Mouse (Mus musculus) ovary, postnatal 36 days (tissue): Measurements from ENCODE around the gene Trim34a.
A peak's percentile ranks its signal among the peaks of the same experiment; 100 is the strongest.
"Not testable (repeated sequence)": the region's sequence is repeated elsewhere in the genome, so short reads cannot be mapped to it uniquely, and the experiment has no call there.

Source experiments
- DNase-seq: peaks from one replicate; pipeline ENCODE4 v3.0.0; 2022; ENCODE audit warnings: low spot score, mixed read lengths

Trim34a gene

DNA sequence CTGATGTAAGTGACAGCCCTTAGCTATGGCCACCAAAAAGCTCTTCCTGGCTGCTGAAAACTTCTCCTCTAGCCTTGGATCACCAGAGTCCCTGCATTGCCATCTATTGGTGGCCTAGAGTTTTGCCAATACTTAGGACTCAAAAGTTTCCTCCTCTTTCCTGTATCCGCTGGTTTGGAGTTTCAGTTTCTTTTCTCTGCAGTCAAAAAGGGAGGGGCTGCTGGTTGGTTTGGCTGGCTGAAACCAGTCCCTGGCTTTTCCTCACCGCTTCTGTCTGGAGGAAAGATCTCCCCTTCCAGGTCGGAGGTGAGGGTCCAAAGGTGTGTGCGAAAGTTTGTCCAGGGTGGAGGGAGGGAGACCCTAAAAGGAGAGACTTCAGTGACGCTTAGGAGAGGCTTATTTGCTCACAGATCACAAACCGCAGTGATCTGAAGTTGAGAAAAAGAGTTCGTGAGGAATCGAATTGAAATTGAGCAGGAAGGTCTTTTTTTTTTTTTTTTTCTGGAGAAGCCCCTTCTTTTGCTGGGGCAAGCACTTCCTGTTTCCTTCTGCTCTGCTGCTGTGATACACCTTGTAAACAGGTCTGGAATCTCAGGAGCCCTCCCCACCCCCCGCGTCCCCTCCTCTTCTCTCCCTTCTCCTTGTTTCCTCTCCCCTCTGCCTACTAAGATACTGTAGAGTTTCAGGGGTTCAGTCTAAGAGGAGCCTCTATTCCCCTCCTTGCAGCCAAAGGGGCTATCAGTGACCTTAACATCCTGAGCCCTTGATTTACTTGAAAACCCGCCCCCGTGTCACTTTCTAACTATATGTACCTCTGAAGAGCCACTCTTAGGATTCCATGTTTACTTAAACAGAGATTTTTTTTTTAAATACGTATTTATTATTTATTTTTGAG is at the start of gene Trim34a:
TSS of gene Trim34a (plus strand) at position 171 of the 895 bp plus-strand sequence.
- peak; percentile 36 for DNase-seq

DNA sequence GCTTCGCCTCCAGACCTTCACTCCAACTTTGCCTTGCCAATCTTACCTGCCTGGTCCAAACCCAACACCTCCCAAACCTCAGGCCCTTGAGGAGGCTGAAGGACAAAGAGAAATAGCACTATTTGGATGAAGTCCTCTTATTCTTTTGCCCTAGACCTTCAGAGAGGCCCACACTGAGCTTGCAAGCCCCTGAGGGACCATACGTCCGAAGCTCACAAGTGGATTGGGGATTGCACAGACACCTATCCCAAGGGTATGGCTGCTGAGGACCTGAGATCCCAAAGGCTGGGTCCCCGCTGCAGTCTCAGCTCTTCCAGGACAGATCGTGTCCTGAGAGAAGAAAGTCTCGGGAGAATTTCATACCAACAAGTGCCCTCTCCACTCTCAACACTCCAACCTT is 48.4 kb upstream of the Trim34a start, which contains the start of gene Olfr649:
TSS of gene Olfr649 (minus strand) at position 101 of the 400 bp plus-strand sequence.
- no peak for DNase-seq

DNA sequence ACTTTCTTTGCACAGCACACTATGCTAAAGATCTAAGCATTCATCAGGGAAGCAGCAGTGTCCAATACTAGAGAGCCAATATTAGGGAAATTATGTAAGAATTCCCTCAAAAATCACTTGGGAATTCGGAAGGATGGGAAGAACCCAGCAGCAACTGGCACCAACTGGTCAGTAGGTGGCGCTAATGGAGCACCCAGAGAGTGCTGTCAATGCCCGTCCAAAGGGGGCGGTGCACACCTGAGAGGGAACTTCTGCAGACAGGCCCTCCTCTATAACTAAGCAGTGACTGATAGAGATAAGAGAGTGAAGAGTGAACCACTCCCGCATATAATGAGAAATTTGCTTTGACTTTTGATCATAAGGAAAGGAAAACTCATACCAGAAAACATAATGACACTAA is 44.4 kb upstream of the Trim34a start:
- peak; percentile 62 for DNase-seq

DNA sequence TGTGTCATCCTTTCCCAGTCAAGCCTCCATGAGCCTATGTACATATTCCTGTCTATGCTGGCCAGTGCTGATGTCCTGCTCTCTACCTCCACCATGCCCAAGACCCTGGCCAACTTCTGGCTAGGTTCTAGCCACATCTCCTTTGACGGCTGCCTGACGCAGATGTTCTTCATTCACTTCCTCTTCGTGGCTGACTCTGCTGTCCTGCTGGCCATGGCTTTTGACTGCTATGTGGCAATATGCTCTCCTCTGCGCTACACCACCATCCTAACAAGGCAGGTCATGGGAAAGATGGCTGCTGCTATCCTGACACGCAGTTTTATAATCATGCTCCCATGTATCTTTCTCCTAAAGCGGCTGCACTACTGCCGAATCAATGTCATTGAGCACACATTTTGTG is 38.1 kb upstream of the Trim34a start:
- no peak for DNase-seq

DNA sequence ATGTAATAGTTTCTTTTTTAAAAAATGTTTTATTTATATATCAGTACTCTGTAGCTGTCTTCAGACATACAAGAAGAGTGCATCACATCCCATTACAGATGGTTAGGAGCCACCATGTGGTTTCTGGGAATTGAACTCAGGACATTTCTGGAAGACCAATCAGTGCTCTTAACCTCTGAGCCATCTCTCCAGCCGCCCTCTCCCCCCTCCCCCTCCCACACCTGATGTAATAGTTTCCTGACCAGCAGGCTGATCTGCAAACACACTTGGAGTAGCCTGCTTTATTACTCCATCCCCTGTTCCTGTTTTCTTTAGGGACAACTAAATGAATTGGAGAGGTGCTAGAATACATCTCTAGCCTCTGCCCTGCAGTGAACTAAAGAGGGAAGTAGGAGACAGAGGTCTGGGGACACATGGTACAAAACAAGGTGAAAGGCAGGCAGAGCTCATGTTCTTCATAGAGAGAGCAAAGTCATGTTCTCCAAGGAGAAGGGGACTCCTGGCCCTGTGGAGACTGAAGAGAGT is 28.2 kb upstream of the Trim34a start:
- DNase-seq: no peak

DNA sequence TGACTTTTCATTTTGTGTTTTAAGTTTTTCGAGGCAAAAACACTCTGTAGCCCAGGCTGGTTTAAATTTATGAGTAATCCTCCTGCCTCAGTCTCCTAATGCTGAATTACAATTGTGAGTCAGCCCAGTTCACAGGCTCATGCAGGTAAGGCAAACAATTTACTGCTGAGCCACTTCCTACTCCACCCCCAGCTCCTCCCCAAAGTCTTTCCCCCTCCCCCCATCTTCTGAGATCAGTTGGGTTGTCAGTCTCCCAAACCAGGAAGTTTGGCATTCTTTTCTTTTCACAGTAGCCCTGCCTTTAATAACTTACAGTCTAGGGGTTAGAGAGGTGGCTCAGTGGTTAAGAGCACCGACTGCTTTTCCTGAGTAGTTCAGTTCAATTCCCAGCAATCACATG is 26.4 kb upstream of the Trim34a start:
- no peak for DNase-seq

DNA sequence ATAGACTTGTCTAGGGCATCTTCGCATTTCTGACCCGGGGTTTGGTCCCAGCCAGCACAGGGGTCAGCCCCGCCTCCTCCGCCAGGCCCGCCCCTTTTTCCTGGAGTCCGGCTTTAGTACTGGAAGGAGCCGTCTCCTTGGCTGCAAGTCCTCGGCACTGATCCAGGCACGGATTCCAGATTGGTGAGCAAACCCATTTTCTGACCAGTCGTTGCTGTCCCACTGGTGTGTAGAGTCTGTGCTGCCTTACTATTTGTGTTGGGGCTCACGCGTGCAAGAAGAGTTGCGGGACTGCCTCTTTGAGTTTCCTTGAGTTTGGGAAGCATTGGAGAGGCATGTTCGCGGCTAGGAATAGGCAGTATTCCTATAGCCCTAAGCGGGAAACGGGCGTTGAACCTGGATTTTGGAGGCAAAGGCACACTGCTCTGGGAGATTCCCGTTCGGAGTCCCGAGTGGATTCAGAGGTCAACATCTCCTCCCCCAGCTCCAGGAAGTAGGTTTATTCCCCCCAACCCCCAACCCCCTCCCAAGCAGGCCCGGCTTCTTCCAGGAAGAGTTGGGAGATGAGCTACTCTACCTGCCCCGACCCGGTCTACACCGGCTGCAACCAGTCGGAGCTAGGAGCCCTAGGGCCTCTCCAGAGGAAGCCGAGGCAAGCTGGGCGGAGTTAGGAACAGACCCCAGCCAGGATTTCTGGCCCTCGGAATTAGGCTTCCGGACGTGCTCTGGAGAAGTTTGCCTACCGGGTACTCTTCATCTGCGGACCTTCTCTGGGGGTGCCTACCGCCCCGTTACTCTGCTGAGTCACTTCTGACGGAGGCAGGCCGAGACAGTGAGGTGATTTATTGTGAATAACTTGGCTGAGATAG is 25.3 kb upstream of the Trim34a start, which contains the start of gene Trim6:
TSS of gene Trim6 (plus strand) at position 93 of the 869 bp plus-strand sequence.
- peak; percentile 75 for DNase-seq

DNA sequence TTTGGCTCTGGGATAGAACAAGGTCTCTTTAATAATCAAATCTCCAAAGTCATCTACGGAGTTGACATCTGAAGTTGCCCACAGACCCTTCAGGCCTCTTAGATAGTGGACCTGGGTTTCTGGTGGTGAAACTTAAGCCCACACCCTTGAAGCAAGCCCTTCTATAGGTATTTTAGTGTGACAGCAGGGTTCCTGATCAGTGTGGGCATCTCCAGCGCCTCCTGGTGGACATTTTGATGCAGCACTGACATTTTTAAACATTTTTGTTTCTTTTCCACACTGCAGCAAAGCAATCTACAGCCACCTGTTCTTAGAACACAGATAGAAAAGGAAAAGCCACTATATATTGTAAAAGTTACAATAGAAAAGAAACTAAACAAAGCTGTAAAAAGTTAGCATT is 13.1 kb upstream of the Trim34a start:
- DNase-seq: no peak

DNA sequence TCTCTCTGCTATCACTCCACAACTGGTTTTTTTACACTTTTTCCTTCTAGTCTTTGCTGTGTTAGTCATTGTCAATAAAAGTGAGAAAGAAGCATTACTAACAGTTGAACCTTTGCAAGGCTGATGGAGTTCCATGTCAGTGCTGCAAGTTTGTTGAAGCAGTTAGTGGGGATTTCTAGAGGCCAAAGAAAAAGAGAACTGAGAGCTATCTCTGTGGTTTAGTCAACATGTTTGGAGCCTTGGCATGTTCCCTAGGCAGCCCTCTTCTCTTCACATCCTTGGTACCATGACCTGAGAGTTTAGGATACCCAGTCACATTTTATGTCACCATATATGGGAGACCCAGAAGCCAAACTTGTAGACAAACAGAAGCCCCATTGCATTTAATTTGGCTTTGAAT is 3.4 kb upstream of the Trim34a start:
- no peak for DNase-seq

DNA sequence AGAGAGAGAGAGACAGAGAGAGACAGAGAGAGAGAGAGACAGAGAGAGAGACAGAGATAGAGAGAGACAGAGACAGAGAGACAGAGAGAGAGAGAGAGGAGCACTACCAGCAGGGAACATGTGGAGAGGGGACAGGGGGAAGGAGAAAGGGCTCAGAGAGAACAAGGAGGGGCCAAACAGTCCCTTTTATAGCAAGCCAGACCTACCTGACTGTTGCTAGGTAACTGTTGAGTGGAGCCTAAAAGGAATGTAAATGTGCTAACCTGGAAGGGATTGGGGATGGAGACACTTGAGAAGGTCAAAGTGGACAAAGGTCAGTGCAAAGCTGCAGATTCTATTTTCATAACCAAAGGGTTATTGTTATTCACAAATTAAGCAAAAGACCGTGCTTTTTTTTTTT is 641 bp upstream of the Trim34a start:
- no peak for DNase-seq

DNA sequence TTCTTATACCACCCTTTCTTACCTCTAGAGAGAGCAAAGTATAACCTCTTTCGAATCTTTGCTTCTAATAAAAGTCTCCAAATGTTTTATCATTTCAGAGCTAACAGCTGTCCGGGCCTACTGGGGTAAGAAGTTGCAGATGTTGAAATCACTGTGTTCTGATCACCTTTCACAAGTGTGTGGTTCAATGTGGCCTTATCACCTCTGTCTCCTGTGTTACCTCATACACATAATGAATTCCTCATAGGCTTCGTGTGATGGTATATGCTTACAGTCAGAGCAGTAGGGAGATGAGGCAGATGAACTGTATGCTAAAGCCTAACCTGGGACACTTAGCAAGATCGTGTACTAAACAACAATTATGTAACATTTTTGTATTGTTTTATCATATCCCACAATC is 16.1 kb downstream of the Trim34a start:
- DNase-seq: not testable (repeated sequence)

DNA sequence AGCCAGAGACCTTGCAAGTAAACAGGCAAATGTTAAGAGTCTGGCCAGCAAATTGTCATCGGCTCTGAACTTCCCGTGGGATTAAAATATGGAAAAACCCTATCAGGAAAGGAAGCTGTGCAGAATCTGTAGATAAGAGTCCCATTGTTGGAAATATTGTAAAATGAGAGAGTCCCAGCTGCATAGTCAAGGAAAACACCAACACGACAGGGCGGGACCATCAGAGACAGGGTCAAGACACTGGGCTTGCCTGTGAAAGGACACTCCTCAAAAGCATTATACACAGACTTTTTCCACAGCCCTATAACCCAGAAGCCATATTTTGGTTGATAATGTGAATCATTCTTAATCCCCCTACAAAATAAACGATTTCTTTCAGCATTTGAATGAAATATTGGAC is 21.1 kb downstream of the Trim34a start:
- DNase-seq: not testable (repeated sequence)

DNA sequence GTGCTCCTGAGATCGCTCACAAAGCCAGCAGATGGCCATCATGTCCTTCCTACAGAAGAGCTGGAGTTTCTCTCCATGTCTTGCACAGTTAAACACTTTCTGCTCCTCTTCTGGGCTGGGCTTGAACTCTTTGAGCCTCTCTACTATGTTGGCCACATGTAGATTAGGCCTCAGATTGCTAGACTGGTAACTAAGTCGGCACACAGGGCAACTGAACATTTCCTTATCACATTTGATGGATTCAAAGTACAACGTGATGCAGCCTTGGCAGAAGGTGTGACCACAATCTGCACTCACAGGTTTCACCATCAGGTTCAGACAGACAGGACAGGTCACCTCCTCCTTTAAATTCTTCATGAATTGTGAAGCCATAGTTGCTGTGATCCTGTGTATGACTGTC is 35.1 kb downstream of the Trim34a start:
- not testable (repeated sequence) for DNase-seq

DNA sequence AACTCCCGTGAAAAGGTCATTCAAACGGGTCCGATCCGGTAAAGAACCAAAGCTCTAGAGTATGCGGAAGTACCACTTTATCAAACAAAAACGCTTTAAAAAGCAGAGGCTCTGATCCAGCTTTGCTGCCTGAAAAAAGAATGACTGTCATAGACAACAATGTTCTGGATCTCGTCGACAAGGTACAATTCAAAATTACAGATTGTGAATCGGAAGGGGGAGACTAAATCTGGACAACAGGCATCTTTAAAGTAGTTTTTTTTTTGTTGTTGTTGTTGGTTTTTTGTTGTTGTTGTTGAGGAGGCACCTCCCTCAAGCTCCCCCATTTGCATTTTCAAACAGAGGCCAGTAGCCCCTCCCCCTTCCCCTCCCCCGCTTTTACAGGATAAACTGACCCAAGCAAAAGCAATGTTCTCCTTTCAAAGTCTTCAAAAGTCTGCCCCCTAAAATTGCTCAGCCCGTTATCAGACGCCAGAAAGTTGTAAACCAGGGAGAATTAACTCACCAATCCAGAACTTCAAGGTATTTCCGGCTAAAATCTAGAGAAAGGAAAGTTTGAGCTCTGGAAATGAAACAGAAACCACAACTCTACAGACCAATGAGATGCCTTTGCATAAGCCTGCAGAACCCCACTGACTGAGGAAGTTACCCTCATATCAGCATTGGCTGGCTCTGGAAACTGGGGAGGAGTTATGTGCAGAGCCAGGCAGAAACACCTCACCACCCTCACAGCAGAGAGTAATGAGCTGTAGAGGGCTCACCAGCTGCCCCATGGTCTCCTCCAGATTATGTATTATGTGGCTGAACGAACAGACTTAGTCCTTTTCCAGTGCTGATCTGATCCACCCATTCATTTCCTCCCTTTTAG is 43.6 kb downstream of the Trim34a start, which contains the start of gene Trim5:
TSS of gene Trim5 (minus strand) at position 519 of the 868 bp plus-strand sequence.
- not testable (repeated sequence) for DNase-seq

DNA sequence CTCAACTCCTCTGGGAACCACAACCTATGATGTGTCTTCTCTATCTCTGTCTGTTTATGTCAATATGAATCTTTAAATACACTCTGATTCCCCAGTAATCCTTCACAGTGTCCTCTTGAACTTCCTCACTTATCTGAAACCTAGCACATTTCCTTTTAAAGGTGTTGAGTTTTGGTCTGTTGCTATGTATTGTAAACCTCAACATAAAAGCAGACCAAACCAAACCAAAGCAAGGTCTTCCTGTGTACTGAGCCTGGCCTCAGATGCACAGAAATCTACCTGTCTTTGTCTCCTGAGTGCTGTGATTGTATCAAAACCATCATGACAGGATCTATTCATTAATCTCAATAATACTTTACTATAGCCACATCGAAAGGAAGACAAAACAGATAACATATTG is 46.4 kb downstream of the Trim34a start:
- DNase-seq: no peak

DNA sequence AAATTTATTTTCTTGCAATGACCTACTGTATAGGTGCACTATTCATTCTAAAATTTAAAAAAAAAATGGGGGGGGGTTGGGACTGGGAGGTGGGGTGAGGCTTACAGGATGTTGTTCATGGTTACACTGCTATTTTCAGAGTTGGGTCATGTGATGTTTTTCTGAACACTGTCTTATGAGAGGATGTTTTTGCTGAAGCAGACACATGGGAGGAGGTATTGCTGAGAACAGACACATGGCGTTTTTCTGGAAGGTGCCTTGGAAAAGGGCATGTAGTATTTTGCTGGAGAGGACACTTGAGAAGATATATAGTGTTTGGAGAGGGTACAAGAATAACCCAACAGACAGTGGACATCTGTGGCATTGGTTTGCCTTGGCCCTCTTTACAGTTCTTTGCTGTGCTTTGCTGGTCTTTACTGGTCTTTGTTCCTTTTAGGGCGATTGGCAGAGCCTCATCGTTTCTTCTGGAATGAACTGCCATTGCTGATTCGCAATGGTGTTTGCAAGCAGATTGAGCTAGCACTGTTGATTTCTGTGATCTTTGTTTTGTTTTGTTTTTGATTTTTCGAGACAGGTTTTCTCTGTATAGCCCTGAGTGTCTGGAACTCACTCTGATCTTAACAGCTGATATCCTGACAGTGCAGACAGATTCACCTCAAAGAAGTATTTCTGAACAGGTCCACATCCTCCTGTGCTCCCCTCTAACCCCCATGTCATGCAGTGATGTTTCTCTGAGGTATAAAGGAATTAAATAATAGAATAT is 47.6 kb downstream of the Trim34a start:
- DNase-seq: no peak
